Mouse (Mus musculus): Measurements from ENCODE around the gene Gm11756. TPM values are rescaled to one million over a fixed set of nuclear protein-coding genes. Genes with fewer than 3 reads are reported as not detected.
"Not testable (repeated sequence)": the region's sequence is repeated elsewhere in the genome, so short reads cannot be mapped to it uniquely, and the experiment has no call there.

Gene Gm11756
- polyA plus RNA-seq (2015; fragmentation: Nextera tagmentation; extraction: Ambion mirVana) = not detected in 2 replicates

GRCm38 (mm10) chr4:73920660-73921059 is at the start of gene Gm11756:
Gene Gm11756, minus strand, starts transcription at chr4:73920760.
- WGBS = 84% methylated on average over 6 of the region's 6 CpGs
- H3K4me2 ChIP-seq (ENCODE audit: low read length); H3K4me1 ChIP-seq (ENCODE audit: control insufficient read depth, insufficient read depth, low read length); H3K27me3 ChIP-seq (ENCODE audit: control insufficient read depth, insufficient read depth, low read depth, low read length); ATAC-seq; H3K36me3 ChIP-seq (ENCODE audit: control insufficient read depth, insufficient read depth, low read length); H3K9me3 ChIP-seq (replicated peaks; ENCODE audit: control insufficient read depth, low read length, poor library complexity, severe bottlenecking); H3K4me3 ChIP-seq (ENCODE audit: low read depth, low read length); H3K27ac ChIP-seq (ENCODE audit: low read length); H3K9ac ChIP-seq (ENCODE audit: low read depth, low read length): not testable (repeated sequence)

DNA sequence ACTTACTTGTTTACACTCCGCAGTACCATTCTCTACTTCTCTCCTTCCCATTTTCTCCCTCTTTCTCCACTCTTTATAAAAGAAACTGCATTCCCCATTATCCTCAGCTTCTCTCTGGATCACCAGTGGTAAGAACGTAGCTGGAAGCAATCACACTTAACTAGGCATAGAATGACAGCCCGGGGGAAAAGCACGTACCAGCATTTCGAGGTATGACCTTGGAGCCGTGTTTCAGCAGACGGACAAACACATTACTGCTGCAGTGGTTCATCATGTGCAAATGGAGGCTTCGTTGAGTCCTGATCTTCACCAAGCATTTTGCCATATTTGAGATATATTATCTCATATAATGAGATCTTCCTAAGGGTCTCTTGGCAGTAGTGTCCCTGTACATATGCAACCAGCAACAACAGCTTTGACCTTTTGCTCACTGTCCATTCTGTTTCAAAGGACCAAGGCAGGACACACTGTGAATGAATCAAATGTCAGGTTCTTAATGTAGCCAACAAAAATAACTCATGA is 29.9 kb upstream of the Gm11756 start, which contains the start of gene 2310002L09Rik:
TSS of gene 2310002L09Rik (minus strand) at position 472 of the 522 bp plus-strand sequence.
- 84% methylated on average over 8 of the region's 8 CpGs for WGBS
- Histone ChIP-seq H3K27ac (ENCODE audit: low read length) (no peak within 1 kb of the TSS), H3K4me3 (ENCODE audit: low read depth, low read length) (no peak within 1 kb of the TSS), H3K9me3 (replicated peaks; ENCODE audit: control insufficient read depth, low read length, poor library complexity, severe bottlenecking) (no peaks in the 10 kb centered on the region), H3K36me3 (ENCODE audit: control insufficient read depth, insufficient read depth, low read length) (no peaks in the 10 kb centered on the region), H3K4me2 (ENCODE audit: low read length) (no peak within 1 kb of the TSS), H3K9ac (ENCODE audit: low read depth, low read length) (no peak within 1 kb of the TSS), H3K4me1 (ENCODE audit: control insufficient read depth, insufficient read depth, low read length) (no peaks in the 10 kb centered on the region), H3K27me3 (ENCODE audit: control insufficient read depth, insufficient read depth, low read depth, low read length) (no peaks in the 10 kb centered on the region)
- ATAC-seq = no peak

- H3K4me2 ChIP-seq (ENCODE audit: low read length); H3K4me3 ChIP-seq (ENCODE audit: low read depth, low read length); H3K27me3 ChIP-seq (ENCODE audit: control insufficient read depth, insufficient read depth, low read depth, low read length); H3K4me1 ChIP-seq (ENCODE audit: control insufficient read depth, insufficient read depth, low read length); H3K27ac ChIP-seq (ENCODE audit: low read length); ATAC-seq; H3K9ac ChIP-seq (ENCODE audit: low read depth, low read length); H3K36me3 ChIP-seq (ENCODE audit: control insufficient read depth, insufficient read depth, low read length); H3K9me3 ChIP-seq (replicated peaks; ENCODE audit: control insufficient read depth, low read length, poor library complexity, severe bottlenecking): not testable (repeated sequence)
- no CpG with 5 or more reads among the region's 4 CpGs for WGBS
Observed at GRCm38 (mm10) chr4:73905853-73906252, 14.7 kb downstream of the Gm11756 start, which contains the start of gene Gm13871. Gene Gm13871, minus strand, starts transcription at chr4:73905953.

- not testable (repeated sequence) for H3K9ac ChIP-seq (ENCODE audit: low read depth, low read length); H3K4me1 ChIP-seq (ENCODE audit: control insufficient read depth, insufficient read depth, low read length); H3K36me3 ChIP-seq (ENCODE audit: control insufficient read depth, insufficient read depth, low read length); H3K9me3 ChIP-seq (replicated peaks; ENCODE audit: control insufficient read depth, low read length, poor library complexity, severe bottlenecking); H3K4me2 ChIP-seq (ENCODE audit: low read length); H3K27ac ChIP-seq (ENCODE audit: low read length); H3K4me3 ChIP-seq (ENCODE audit: low read depth, low read length); H3K27me3 ChIP-seq (ENCODE audit: control insufficient read depth, insufficient read depth, low read depth, low read length); ATAC-seq
- no CpG with 5 or more reads among the region's 4 CpGs for WGBS
Observed at GRCm38 (mm10) chr4:73891012-73891411, 29.5 kb downstream of the Gm11756 start, which contains the start of gene Gm11757. Gene Gm11757, minus strand, starts transcription at chr4:73891112.

- WGBS = no CpG with 5 or more reads among the region's 4 CpGs
- ATAC-seq; H3K36me3 ChIP-seq (ENCODE audit: control insufficient read depth, insufficient read depth, low read length); H3K9ac ChIP-seq (ENCODE audit: low read depth, low read length); H3K4me1 ChIP-seq (ENCODE audit: control insufficient read depth, insufficient read depth, low read length); H3K27me3 ChIP-seq (ENCODE audit: control insufficient read depth, insufficient read depth, low read depth, low read length); H3K9me3 ChIP-seq (replicated peaks; ENCODE audit: control insufficient read depth, low read length, poor library complexity, severe bottlenecking); H3K4me2 ChIP-seq (ENCODE audit: low read length); H3K4me3 ChIP-seq (ENCODE audit: low read depth, low read length); H3K27ac ChIP-seq (ENCODE audit: low read length): not testable (repeated sequence)
Observed at GRCm38 (mm10) chr4:73876166-73876565, 44.4 kb downstream of the Gm11756 start, which contains the start of gene Gm11758. Gene Gm11758, minus strand, starts transcription at chr4:73876266.

Other genes starting within 250 kb of the Gm11756 start
- not detected in 2 replicates for gene Gm428, start 237.2 kb downstream of the Gm11756 start, polyA plus RNA-seq (2015; fragmentation: Nextera tagmentation; extraction: Ambion mirVana)
- gene Rasef, start 129.8 kb downstream of the Gm11756 start, polyA plus RNA-seq (2015; fragmentation: Nextera tagmentation; extraction: Ambion mirVana) = 0.31 and 0.59 TPM in 2 replicates
- gene Gm11758, start 44.5 kb downstream of the Gm11756 start, polyA plus RNA-seq (2015; fragmentation: Nextera tagmentation; extraction: Ambion mirVana) = not detected in 2 replicates
- gene Gm11757, start 29.6 kb downstream of the Gm11756 start, polyA plus RNA-seq (2015; fragmentation: Nextera tagmentation; extraction: Ambion mirVana) = not detected in 2 replicates
- not detected in 2 replicates for gene Gm13871, start 14.8 kb downstream of the Gm11756 start, polyA plus RNA-seq (2015; fragmentation: Nextera tagmentation; extraction: Ambion mirVana)
- gene 2310002L09Rik, start 30.1 kb upstream of the Gm11756 start, polyA plus RNA-seq (2015; fragmentation: Nextera tagmentation; extraction: Ambion mirVana) = not detected in 2 replicates
- 40.6 and 43.1 TPM in 2 replicates for gene Frmd3, start 92.7 kb upstream of the Gm11756 start, polyA plus RNA-seq (2015; fragmentation: Nextera tagmentation; extraction: Ambion mirVana)